7 mouse cellular contexts compared by ENCODE assay signal in genomic region chr7:107370232-107371125, GRCm38 (mm10). TPM values are rescaled to one million over a fixed set of nuclear protein-coding genes. Genes with fewer than 3 reads are reported as not detected.
DNase-seq lines count a peak whose midpoint lies in the region; ATAC-seq and TF ChIP-seq lines count a peak whose summit lies in the region.

Gene Syt9 (plus strand): TSS chr7:107370728.

- H3K9ac ChIP-seq in limb, embryonic 12.5 days (replicated peaks) = peak within 1 kb of the TSS; percentile 65
- H3K9ac ChIP-seq in midbrain, embryonic 15.5 days = peak within 1 kb of the TSS; percentile 44

- WGBS in limb, embryonic 12.5 days = under 1% methylated on average over 72 of the region's 102 CpGs
- under 1% methylated on average over 73 of the region's 102 CpGs for WGBS in midbrain, embryonic 15.5 days

- intact Hi-C loops in gastrocnemius, postnatal 14 days (cut with DNase I; ENCODE audit: low total_unique reads) = no loop called here

- H3K36me3 ChIP-seq in limb, embryonic 12.5 days = no peaks in the 10 kb centered on the region
- H3K36me3 ChIP-seq in midbrain, embryonic 15.5 days (replicated peaks) = no peaks in the 10 kb centered on the region
- H3K36me3 ChIP-seq in testis, adult 2 months (ENCODE audit: control insufficient read depth, insufficient read depth, low read length) = no peaks in the 10 kb centered on the region

- no peak for TF ChIP-seq POLR2A in testis, adult 2 months (IDR thresholded peaks at IDR 0.05; ENCODE audit: control insufficient read depth, low read depth, low read length)

- H3K4me2 ChIP-seq in limb, embryonic 12.5 days = peak within 1 kb of the TSS; percentile 98
- H3K4me2 ChIP-seq in midbrain, embryonic 15.5 days = peak within 1 kb of the TSS; percentile 72

- TF ChIP-seq CTCF in testis, adult 2 months (IDR thresholded peaks at IDR 0.05; ENCODE audit: control insufficient read depth, insufficient read depth, insufficient replicate concordance, low read depth, low read length) = no peak

- no peak within 1 kb of the TSS for H3K27ac ChIP-seq in limb, embryonic 12.5 days
- peak within 1 kb of the TSS; percentile 57 for H3K27ac ChIP-seq in midbrain, embryonic 15.5 days
- H3K27ac ChIP-seq in testis, adult 2 months (ENCODE audit: control insufficient read depth, insufficient read depth, low read depth, low read length) = peak within 1 kb of the TSS; percentile 49; the same call in 1 of the 2 replicates

- peaks cover 7% of the 10 kb centered on the region; the same call in 1 of the 2 replicates for H3K4me1 ChIP-seq in limb, embryonic 12.5 days (replicated peaks)
- H3K4me1 ChIP-seq in midbrain, embryonic 15.5 days = peaks cover 20% of the 10 kb centered on the region; the same call in 1 of the 2 replicates
- H3K4me1 ChIP-seq in testis, adult 2 months (ENCODE audit: control insufficient read depth, insufficient read depth, low read length) = peaks cover 10% of the 10 kb centered on the region

- peak; percentile 68 to 75 for DNase-seq in adrenal gland, postnatal 36 days
- DNase-seq in cerebellum, postnatal 4 days (ENCODE audit: low spot score in 2 of 2) = peak; percentile 27 to 53
- DNase-seq in gastrocnemius, postnatal 14 days = peak; percentile 13
- peak; percentile 57 for DNase-seq in kidney, adult 18-20 months

- peak; percentile 89 for ATAC-seq in limb, embryonic 12.5 days (ENCODE audit: insufficient number of reproducible peaks, insufficient read depth, low FRiP score, low TSS enrichment, low read depth)
- peak; percentile 94 for ATAC-seq in midbrain, embryonic 15.5 days (replicated peaks)

- peak within 1 kb of the TSS; percentile 67 for H3K4me3 ChIP-seq in limb, embryonic 12.5 days (replicated peaks)
- peak within 1 kb of the TSS; percentile 53 for H3K4me3 ChIP-seq in midbrain, embryonic 15.5 days
- peak within 1 kb of the TSS; percentile 87 for H3K4me3 ChIP-seq in testis, adult 2 months (ENCODE audit: control insufficient read depth, low read depth, low read length)

- H3K9me3 ChIP-seq in limb, embryonic 12.5 days = no peaks in the 10 kb centered on the region
- H3K9me3 ChIP-seq in midbrain, embryonic 15.5 days = no peaks in the 10 kb centered on the region

- H3K27me3 ChIP-seq in limb, embryonic 12.5 days = peaks cover 63% of the 10 kb centered on the region
- H3K27me3 ChIP-seq in midbrain, embryonic 15.5 days (replicated peaks) = peaks cover 17% of the 10 kb centered on the region; the same call in 1 of the 2 replicates
- no peaks in the 10 kb centered on the region for H3K27me3 ChIP-seq in testis, adult 2 months (ENCODE audit: control insufficient read depth, insufficient read depth, low read length)

RNA-seq across cellular contexts. Expression of gene Syt9, which starts in this region (rescaled TPM):
- 1 to 10 TPM; 2.1 to 3.0 TPM for total RNA-seq in adrenal gland, postnatal 36 days (2021)
- under 1 TPM; 0.53 to 0.68 TPM for total RNA-seq in gastrocnemius, postnatal 14 days (2021)
- 3.1 and 3.2 TPM in 2 replicates for polyA plus RNA-seq in limb, embryonic 12.5 days (2016; fragmentation: Nextera tagmentation; extraction: Ambion mirVana)
- 10.0 and 12.1 TPM in 2 replicates for polyA plus RNA-seq in midbrain, embryonic 15.5 days (2015; fragmentation: Nextera tagmentation; extraction: Ambion mirVana)
- polyA plus RNA-seq in testis, adult 2 months (2012; rRNA removed) = 1.6 and 2.0 TPM in 2 replicates

Comparison
In these comparisons a context has a peak if more than half of its experiments do, and no peak if none do; other contexts are left out.
1. Peak in DNase-seq in gastrocnemius, postnatal 14 days; RNA of the gene not detected or under 1 TPM.
2. DNase-seq: peak in every context shown above with its lines; median percentile 72 in adrenal gland, postnatal 36 days; 57 in kidney, adult 18-20 months; 40 in cerebellum, postnatal 4 days; 13 in gastrocnemius, postnatal 14 days.